Mouse (Mus musculus) CD8-positive naive resting alpha-beta T cell, adult 2 months (primary cell): ENCODE measurements around the gene Tmem259.

ENCODE experiments used
- DNase-seq, 2 experiments: peaks; one replicate each; pipeline ENCODE4 v3.0.0; 2022; ENCODE audit warnings: low read depth in 2 of 2, low spot score in 2 of 2

Gene Tmem259

DNA sequence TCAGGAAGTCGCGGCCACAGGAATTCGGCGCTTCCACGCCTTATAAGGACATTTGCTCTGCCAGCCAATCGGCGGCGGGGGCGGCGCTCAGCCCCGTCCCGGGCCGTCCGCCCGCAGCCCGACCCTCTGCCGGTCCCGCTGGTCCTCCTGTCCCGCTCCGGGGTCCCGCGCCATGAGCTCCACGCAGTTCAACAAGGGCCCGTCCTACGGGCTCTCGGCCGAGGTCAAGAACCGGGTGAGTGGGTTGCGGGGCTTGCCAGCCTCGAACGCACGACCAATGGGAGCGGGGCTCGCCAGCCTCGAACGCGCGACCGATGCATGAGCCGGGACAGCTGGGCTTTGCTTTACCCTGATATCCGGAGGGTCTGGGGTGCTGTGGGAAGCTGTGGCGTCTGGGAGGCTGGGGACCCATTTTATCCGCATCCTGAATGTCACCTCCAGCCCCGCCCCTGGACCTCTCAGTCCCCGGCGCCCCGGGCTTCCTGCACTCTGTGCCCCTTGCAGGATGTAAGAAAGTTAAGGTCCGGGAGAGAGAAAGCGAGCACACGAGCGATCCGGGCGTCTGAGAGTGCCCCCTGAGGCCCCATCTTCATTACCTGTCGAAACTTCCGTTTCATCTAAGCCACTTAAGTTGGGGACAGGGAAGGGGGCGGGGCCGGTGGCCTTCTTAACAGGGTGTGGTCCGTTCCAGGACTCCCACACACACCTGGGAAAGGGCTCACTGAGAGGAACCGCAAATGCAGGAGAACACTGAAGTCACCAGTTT, 4.6 kb upstream of the Tmem259 start, which contains the start of gene Cnn2:
Cnn2 (plus strand) TSS at position 79 of the 766 bp plus-strand sequence.
- peak; percentile 42 to 55 for DNase-seq

DNA sequence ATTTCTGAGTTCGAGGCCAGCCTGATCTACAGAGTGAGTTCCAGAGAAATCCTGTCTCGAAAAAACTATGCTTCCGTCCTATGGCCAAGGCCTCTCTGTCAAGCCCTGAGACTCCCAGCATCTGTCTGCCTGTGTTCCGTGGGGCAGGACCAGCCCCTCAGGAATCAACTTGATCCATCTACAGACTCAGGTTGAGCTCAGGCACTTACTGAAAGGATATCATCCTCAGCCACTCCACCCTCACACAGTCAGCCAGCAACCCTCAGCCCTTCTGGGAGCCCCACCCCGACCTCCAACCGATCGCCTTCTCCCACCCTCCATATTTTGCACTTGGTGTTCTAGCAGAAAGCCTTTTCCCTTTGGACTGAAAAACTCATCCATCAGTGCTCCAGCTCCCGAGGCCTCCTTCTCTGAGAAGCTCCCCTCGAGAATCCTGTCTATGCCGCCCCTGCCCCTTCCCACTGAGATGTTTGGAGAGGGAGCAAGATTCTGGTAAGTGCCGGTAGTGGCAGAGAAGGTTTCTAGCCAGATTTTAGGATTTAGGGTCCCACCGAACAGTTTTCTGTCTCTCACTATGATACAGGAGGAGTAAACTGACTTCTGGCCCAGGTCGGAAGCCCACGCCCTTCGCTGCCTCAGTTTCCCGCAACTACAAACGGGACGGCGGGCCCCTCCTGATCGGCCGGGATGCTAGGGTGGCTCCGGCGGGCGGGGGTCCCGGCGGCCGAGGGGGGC, 3.8 kb upstream of the Tmem259 start:
- no peak for DNase-seq

DNA sequence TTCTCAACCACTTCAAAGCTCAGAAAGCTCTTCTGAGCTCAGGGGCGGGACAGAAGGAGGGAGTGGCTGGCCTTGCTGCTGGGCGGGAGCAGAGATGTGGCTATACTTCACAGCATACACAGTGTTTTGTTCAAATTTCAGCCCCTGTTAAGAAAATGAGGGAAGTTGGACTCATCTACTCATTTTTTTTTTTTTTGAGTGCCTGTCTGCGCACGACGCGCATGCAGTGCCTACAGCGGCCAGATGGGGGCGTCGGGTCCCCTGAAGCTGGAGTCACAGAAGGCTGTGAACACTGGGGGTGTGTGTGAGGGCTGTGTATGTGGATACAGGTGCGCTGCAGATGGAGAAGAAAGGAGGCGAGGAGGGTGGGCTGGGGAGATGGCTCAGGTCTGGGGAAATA, 2.8 kb upstream of the Tmem259 start:
- DNase-seq: peak; percentile 90 to 95

DNA sequence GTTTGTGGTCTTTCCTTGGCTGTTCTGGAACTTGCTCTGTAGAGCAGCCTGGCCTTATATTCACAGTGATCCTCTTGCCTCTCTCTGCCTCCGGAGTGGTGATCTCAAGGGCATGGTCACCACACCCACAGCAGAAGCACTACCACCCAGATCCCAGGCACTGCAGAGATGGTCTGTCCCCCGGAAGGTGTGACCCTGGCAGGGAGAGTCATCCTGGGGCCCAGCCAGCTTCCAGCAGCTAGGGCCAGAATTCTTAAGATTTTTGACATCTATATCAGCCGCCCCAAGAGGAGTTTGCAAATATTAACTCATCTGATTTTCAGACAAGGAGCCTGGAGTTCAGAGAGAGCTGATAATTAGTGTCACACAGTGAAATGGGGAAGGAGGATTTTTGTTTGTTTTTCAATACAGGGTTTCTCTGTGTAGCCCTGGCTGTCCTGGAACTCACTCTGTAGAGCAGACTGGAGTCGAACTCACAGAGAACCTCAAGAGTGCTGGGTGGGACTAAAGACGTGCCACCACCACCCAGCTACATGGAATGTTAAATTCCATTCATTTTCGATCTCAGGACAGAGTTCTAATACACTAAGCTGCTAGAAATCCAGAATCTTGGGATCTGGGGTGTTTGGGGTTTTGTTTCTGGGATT, 2.2 kb upstream of the Tmem259 start:
- peak in 1 of 2 experiments; percentile 9 for DNase-seq

DNA sequence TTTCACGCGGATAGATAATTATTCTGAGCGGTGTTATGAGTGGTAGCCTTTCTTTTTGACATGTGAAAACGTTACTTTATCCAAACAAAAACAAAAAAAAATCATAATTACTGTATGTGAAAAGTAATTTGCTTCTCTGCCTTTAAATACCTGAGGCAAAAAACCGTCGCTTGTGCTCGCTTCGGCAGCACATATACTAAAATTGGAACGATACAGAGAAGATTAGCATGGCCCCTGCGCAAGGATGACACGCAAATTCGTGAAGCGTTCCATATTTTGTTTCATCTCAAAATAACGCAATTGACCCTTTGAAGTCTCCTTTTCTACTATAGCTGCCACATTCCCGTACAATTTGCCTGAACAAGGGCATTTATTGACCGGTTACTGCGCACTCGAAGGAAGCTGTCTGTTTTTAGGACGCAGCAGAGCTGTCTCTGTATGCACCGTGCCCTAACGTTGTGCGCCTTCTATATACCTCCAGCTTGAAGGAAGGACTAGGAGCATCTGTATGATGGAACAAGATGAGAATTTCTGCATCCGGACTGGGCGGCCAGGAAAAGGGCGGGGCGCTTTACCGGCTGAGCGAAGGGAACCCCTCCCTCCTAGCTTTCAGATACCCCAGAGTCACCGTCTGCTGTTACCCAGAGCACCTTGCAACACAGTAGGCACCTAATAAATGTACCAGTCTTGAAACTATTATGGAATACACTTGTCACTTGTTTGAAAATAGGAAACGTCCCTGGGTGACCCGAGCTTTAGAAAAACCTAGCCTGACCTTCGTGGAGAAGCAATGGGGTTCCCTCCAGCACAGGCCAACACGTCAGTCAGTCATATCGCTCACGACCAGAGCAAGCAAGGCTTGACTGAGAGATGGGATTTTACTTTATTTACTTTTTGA, 1.5 kb upstream of the Tmem259 start:
- DNase-seq: peak; percentile 45 to 58

DNA sequence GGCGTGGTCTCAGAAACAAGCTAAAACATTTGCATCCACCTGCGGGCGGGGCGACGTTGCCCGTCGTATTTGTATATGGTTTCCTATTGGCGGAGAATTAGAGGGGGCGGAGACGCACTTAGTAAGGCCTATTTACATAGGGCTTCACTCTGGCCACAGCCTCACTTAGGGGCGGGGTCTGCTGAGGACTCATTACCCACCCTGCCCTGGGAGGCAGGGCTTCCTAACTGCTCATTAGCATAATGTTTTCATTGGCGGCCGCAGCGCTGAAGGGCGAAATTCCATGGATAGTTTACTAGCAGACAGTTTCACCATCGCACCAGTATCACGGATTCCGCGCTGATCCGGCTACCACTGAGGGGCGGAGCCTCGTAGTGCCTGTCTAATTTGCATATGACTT, 741 bp upstream of the Tmem259 start:
- peak; percentile 91 to 94 for DNase-seq

DNA sequence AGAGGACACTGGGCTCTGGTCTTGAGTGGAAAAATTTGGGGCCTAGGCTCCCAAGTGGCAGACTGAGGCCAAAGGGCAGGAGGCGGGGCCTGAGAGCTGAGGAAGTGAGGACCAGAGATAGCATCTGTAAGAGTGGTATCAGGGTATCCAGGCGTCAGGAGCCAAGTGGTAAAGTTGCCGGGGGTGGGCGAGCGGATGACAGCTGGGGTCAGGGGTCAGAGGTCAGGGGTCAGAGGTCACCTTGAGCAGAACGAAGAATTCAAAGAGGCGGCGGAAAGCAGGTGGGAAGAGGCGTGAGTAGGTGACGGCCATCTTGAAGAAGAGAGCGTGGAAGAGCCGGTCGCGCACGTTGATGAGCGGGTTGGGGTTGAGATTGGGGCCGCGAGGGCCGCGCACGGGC, 460 bp downstream of the Tmem259 start:
- peak; percentile 60 to 67 for DNase-seq

DNA sequence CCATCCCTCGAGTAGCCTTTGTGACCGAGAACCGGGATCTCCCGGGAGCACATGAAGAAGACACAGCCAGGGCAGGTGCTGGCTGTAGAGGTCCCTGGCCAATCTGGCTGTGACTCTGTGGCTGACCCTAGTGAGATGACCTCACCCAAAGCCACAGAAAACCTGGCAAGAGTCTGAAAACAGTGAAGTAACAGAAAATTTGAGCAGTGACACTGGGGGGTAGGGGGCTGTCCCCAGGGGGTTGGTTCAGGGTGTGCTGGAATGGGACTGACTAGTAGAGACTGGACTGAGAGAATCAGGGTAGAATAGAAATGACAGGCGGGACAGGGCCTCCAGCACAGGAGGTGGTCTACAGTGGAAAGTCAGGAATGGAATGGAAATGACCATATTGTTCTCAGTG, 925 bp downstream of the Tmem259 start:
- no peak for DNase-seq

DNA sequence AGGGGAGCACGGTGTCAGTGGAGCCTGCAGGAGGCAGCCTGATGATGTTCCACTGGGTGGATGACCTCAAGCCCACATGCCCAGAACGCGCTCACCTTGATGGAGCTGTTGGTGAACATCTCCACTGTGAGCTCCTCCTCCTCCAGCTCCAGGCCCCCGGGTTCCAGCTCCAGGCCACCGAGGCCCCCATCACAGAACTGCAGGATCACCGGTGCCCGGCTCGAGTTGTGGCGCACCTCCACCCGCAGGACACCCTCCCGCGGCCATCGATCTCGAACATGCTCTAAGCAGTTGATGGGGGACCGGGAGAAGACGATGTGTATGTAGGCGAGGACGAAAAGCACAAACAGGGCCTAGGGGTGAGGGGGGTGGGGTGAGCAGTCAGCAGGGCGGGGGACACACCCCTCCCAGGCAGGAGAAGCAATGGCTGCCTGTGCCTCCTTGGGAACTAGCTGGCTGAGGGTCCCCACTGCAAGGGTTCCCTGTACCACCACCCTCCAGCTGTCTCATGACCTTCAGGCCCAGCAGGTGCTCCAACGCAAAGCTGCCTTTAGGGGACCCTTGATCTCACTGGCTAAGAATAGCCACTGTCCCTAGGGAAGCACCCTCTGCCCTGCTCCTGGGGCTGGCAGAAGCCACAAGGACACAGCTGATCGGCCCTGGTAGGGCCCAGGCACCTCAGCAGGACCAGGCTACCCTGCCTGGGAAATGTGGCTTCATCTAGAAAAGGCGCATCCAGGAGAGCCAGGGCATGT, 4.6 kb downstream of the Tmem259 start:
- no peak for DNase-seq

DNA sequence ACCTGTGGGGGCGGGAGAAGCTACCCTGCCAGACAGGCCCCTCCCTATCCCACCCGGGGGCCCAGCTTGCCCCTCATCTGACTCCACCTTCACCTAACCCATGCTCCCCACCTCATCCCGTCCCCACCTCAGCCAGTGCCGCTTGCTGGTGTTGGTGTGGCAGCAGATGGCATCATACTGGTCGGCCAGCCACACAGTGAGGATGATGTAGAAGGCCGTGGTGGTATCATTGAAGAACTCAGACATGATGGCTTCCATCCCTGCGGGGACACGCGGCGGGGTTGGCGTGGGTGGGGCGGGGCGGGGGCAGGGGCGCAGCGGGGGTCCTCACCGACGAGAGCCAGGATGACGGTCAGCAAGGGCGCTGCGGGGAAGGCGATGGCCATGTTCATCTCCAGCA, 6.1 kb downstream of the Tmem259 start:
- no peak for DNase-seq

DNA sequence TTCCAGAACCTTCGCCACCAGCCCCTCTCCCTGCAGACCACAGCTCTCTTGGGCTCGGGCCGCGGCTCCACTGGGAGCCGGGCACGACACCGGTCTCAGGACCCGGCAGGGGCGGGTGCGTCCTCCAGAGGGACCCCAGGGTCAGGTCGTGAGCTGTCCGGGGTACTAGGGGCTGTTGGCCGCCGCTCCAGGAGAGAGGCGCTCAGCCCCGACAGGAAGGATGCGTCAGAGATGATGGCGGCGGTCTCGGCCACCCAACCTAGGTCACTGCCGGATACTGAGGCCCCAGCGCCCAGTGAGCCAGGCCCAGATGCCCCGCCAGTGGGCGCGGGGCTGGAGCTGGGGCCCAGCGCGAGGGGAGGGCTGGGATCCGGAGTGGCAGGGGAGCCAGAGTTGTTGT, 6.8 kb downstream of the Tmem259 start:
- DNase-seq: no peak

DNA sequence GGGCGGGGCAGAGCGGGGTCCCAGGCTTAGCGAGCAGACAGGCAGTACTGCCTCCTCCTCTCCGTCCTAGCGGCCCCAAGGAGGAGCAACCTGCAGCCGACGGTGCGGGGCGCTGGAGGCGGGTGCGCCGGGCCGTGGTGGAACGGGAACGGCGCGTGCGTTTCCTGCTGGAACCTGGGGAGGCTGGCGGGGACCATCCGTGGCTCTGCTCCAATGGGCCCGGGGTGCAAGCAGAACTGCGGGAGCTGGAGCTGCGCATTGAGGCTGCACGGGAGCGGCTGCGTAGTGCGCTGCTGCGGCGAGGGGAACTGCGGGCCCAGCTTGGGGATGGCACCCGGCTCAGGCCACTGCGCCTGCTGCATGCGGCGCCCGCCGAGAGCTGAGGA, 7.4 kb downstream of the Tmem259 start:
- DNase-seq: no peak

DNA sequence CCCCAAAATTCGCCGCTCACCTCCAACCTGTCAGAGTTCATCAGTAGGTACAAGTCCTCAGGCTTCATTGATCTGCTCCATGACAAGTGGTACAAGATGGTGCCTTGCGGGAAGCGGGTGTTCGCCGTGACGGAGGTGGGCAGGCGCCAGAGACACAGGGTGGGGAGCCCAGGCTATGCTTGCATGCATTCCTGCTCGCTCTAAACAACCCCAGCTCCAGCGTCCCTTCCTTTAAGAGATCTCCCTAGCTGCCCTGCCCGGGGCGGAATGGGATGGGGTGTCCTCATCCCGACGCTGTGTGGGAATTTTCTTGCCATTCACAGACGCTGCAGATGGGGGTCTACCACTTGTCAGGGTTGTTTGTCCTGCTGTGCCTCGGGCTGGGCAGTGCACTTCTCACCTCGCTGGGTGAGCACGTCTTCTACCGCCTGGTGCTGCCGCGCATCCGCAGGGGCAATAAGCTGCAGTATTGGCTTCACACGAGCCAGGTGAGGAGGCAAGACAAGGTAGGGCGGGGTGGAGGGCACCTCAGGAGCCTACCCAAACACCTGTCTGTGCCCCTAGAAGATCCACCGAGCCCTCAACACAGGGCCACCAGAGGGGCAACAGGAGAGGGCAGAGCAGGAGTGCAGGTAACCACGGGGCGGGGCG, 7.9 kb downstream of the Tmem259 start:
- no peak for DNase-seq

DNA sequence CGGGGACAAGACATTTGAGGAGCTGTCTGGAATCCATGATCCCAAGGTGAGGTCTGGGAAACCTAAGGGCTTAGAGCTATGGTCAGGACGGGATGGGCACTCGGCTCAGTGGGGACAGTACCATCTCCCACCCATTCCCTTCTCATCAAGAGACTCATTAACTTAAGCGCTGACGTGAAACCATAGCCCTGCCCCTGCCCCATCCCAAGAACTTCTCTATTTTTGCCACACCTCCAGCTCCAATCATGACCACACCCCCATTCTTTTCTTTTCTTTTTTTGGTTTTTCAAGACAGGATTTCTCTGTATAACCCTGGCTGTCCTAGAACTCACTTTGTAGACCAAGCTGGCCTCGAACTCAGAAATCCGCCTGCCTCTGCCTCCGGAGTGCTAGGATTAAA, 9.5 kb downstream of the Tmem259 start:
- no peak for DNase-seq

DNA sequence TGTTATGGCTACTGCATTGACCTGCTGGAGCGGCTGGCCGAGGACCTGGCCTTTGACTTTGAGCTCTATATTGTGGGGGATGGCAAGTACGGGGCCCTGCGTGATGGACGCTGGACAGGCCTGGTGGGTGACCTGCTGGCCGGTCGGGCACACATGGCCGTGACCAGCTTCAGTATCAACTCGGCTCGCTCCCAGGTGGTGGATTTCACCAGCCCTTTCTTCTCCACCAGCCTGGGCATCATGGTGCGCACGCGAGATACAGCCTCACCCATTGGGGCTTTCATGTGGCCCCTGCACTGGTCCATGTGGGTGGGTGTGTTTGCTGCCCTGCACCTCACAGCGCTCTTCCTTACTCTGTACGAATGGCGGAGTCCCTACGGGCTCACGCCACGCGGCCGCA, 10.0 kb downstream of the Tmem259 start:
- DNase-seq: no peak

DNA sequence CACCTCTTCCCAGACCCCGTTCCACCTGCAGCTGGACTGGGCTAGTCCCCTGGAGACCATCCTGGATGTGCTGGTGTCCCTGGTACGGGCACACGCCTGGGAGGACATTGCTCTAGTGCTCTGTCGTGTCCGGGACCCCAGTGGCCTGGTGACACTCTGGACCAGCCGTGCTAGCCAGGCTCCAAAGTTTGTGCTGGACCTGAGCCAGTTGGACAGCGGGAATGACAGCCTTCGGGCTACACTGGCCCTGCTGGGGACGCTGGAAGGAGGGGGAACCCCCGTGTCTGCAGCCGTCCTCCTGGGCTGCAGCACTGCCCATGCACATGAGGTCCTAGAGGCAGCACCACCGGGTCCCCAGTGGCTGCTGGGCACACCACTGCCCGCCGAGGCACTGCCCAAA, 11.3 kb downstream of the Tmem259 start:
- DNase-seq: no peak

DNA sequence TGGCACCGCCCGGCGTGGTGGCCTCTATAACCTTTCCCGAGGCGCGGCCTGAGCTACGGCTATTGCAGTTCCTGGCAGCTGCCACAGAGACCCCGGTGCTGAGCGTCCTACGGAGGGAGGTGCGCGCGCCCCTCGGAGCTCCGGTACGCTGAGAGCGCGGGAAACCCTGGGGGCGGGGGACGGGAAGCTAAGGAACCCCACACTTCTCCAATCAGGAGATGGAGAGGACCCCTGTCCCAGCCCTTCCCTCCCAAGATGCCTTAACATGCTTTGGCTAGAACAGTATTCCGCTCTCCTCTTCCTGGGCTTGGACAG, 13.0 kb downstream of the Tmem259 start:
- DNase-seq: no peak

DNA sequence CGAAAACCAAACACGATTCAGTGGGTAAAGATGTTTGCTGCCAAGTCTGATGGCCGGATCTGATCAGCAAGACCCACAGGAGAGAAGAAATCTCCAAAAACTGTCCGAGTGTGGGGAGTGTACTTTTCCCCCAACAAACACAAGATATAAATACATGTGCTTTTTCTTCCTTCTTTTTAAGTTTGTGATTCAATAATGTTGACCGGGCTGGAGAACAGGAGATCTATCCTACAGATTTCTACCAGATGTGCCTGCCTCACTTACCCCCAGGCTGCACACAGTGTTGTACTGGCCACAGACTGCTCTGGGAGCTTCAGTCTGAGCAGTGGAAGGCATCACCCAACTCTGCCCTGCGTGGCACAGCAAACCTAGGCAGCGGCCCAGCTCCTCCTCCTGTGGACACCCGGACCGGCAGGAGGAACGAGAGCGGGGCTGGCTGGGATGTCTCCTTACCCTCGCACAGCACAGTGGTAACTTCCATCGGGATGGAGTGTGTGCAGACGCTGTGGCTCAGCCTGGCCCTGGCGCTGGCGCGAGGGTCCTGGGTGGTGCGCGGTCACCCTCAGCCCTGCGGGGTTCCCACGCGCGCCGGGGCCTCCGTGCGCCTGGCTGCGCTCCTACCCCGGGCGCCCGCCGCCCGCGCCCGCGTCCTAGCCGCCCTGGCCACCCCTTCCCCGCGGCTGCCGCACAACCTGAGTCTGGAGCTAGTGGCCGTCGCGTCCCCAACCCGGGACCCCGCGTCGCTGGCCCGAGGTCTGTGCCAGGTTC, 13.5 kb downstream of the Tmem259 start, which contains the start of gene Grin3b:
Grin3b (plus strand) TSS at position 301 of the 768 bp plus-strand sequence.
- no peak for DNase-seq

DNA sequence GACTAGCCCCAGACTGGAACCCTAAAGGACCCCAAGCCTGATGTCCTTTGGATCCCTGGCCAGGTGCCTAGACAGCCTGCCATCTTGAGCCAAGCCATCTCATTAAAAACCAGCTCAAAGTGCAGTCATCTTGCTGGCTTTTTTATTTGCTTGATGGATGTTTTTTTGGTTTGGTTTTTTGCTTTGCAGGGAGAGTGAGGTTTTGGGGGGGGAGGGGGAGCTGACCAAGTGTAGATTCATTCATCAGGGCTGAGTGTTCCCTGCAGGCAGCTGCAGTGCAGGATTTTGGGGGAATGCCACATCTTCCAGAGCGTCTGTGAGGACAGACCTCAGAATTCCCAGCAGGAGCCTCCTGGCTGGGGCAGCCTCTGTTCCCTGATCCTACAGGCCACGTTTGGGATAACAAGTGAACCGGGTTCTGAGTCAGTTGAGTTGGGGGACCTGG, 15.0 kb downstream of the Tmem259 start:
- no peak for DNase-seq
